Mouse (Mus musculus) ovary, adult 18-20 months (tissue): ENCODE measurements around the gene Trpv6.

Source experiments
- DNase-seq: peaks from one replicate; pipeline ENCODE4 v3.0.0; 2022; ENCODE audit warnings: low spot score, mixed read lengths

Trpv6 gene

DNA sequence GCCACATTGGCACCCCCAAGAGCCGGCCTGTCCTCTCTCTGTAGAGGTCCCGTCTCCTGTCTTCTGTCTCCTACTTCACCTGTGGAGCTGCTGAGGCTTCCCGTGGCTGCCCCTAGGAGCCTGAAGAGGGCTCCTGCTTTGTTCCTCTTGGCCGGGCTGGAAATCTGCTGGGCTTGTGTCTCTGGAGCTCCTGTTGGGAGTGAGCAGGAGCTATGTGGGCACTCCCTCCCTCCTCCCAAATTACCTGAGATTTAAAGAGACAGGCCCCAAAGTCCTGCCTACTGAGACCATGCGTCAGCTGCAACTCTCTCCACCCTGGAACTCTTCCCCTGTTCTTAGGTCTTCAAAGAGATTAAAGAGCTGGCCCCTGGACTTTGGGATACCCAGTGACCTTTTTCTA is at the start of gene Trpv6:
Gene Trpv6, minus strand, starts transcription at position 228 of the 400 bp plus-strand sequence.
- no peak for DNase-seq

DNA sequence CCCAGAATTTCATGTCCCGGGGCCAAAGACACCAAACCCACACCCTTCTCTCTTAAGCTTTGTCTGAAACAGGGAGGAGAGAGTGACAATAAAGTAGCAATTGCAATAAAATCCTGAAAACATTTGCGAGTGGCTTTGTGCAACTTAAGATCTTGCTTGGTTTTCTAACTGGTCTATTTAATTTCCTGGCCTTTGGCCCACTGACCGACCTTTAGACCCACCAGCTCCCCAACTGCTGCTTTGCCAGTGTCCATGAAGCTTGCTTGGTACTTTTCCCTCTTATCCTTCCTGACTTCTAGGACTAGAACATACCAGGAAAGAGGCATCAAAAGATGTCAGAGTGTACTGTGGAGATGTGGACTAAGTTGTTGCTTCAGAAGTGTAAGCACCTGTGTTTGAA is 49.4 kb upstream of the Trpv6 start:
- DNase-seq: no peak

DNA sequence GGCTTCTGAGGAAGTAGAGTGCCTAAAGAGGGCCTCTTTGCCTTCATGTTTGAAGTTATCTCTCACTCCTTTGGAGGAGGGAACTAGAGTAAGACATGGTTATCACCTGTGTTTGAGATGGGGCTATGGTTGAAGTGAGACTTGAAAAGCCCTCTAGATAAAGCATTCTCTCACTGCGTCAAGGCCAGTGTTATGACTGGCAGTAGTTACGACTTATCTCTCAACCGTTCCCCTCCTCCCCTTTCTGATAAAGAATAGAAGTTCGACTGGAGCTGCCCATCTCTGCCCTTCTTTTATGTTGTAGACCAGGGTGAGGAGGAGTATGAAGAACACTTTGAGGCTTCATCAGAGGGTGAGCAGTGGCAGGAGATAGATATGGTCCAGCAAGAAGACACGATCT is 48.7 kb upstream of the Trpv6 start:
- DNase-seq: no peak

DNA sequence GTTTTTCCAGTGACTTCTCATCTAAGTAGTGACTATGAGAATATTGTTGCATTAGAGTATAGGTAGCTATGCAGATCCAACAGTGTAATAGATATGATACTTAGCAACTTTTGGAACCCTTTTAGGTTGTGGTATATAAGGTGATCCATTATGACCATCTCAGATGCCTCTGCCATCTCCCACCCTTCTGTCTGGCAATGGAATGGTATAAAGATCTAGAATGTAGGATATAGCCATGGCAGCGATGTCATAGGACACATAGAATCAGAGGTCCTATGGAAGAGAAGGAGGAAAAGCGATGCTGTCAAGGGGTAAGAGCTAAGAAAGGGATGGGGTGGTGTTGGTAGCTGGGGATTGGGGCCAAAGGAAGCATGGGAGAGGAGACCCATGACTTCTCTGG is 47.9 kb upstream of the Trpv6 start, which contains the start of gene Llcfc1:
Gene Llcfc1, plus strand, starts transcription at position 301 of the 400 bp plus-strand sequence.
- no peak for DNase-seq

DNA sequence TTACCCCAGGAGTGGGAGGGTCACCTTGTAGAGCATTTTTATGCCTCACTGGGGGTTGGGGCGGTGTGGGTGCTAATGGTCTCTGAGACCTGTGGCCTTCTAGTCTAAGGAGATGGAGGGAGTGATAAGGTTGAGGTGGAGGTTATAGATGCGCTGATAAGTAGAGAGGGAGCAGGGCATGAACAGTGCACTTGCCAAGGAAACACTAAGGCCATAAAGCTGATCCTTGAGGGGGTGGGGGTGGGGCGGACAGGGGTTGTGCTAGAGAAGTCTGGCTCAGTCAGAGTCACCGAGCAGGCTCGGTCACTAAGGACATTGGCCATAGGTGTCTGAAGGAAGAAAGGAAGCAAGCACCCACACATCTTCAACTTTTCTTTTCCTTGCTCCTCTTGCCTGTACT is 45.5 kb upstream of the Trpv6 start:
- no peak for DNase-seq

DNA sequence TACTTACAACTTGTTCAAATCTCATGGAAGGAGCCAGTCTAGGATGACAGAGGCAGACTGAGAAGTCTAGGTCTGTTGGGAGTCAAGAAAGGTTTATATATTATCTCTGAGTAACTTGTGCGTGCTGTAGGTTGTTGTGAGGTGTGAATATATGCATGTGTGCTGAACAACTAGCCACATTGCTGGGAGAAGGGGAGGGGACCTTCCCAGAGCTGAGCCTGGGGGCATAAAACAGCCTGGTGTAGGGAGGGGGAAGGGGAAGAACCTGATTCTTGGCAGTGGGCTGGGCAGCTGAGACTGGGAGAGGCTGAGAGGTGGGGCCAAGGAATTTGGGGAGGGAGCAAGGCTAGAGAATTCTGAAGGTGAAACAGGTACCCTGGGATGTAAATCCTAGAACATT is 44.5 kb upstream of the Trpv6 start, which contains the start of gene Trpv5:
Gene Trpv5, minus strand, starts transcription at position 101 of the 400 bp plus-strand sequence.
- DNase-seq: no peak

DNA sequence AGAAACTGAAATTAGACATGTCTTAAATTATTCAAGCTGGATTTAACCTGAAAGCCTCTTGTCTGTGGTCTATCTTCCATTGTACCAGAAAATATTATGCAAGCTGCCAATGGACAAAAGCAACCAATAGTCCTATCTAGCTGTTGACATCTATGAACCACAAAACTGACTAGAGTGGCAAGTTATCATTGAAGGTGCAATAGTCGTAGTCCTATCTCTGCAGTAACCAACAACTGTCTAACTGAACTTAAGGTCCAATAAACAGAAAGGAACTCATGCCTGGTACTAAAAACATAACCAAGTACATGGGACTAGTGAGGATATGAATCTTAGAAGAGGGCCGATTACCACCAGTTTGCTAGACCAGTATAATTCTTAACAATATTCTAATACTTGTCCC is 40.3 kb upstream of the Trpv6 start:
- DNase-seq: no peak

DNA sequence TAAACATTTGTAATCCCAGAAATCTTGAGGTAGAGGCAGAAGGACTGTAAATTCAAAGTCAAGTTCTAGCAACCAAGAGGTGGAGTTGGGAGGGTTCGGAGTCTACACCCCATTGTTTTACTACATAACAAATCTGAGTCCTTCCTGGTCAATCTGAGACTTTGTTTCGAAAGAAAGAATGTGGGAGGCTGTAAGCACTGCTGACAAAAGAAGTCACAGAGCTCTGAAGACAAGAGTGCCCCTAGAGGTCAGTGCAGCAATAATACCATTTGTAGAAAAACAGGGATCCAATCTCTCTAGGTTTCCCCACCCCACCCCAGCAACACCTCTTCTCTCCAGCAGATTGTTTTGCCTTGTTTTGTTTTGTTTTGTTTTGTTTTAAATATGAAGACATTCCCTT is 26.1 kb upstream of the Trpv6 start:
- DNase-seq: no peak

DNA sequence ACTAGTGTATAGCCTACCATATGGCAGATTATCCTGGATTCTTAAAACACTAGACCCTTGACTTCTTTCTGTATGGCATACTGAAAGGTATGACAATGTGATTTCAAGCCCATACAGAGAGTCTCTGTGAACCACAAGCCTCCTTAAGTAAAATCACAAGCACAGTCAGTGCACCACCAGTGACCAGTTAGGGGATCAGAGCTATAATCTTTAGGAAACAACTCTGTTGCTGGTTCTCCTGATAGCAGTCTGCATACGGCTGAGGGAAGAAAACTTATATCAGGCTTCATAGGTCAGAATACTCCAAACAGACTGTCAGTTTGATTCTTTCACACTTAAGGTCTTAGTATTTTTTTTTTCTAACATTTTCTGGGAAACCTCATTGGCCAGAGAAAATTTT is 22.3 kb upstream of the Trpv6 start:
- no peak for DNase-seq

DNA sequence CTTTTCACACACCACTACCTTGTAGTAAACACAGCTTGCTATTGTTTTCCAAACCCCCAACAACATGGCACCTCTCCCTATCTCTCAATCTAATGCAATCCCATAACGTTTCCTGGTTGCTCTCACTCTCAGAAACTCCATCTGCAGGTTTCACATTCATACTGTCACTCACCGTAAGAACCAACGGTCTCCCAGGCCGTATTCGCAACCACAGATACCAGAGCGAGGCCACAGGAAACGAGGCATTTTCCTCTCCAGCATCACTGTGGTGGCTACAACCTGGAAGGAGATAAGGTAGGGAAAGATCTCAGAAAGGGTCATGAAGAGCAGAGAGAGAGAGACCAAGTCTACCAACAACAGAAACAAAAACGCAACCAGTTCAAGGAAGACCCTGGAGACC is 18.4 kb upstream of the Trpv6 start:
- no peak for DNase-seq

DNA sequence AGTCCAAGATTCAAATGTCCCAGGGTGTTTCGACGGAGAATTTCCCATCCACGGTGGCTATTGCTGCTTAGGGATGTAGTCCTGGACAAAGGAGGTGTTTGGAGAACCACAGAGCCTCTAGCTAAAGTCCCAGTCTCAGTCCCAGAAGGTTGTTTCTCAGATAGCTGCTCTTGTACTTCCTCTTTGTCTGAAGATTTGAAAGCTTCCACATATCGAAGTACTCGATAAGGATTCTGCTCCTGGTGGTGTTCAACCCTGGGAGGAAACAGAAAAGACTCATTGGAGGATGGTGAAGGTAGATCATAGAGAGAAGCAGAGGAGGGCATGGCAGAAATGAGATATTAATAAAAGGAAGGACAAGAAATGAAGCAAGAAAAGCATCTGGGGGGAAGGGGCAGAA is 17.0 kb upstream of the Trpv6 start:
- DNase-seq: no peak

DNA sequence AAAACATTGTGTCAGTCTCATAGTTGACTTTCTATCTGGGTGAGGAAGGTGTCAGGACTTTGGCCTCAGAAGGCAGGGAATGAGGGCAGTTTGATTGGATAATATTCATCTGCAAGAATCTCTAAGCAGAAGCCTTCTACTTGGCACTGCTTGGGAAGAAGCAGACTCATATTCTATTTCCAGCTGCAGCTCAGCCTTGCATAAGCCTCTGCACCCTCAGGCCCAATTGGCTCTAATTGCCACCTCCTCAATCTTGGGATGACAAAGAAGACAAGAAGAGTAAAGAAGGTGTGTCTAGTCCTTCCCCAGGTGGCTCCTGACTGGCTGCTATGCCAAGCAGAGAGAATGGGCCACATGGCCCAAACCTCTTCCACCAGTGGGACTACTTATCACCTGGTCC is 10.5 kb upstream of the Trpv6 start:
- DNase-seq: no peak

DNA sequence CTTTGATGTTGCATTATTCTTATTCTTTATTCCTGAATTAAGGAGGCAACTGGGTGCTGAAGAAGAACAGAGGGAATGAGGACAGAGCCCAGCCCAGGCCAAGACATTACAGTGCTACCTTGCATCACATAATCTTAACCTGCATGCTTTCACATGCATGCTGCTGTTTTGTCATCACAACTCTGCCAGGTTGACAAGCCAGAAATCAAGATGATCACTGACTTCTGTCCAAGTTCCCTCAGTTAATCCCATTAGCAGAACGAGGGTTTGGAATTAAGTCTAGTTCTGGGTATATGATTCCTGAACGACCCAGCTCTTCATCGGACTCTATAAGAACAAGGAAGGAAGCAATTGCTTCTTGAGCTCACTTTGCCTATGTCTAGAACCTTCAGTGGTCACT is 10.0 kb upstream of the Trpv6 start:
- no peak for DNase-seq

DNA sequence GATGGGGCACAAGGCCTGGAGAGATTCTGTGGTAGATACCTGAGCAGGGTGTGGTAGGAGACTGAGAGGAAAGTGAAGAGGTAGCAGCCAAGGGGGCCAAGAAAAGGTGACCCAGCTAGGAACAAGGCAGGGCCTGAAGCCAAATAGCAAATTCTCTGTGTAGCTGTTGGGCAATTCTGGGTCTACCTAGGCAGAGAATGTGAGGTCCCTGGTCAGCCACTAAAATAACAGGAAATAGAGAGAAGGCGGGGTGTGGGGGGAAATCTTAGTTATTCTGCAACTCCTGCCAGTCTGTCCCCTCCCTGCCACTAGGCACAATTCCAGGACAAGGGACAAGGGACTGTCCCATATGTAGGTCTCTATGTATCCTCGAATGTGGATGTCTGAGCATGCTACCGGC is 7.0 kb upstream of the Trpv6 start:
- DNase-seq: no peak

DNA sequence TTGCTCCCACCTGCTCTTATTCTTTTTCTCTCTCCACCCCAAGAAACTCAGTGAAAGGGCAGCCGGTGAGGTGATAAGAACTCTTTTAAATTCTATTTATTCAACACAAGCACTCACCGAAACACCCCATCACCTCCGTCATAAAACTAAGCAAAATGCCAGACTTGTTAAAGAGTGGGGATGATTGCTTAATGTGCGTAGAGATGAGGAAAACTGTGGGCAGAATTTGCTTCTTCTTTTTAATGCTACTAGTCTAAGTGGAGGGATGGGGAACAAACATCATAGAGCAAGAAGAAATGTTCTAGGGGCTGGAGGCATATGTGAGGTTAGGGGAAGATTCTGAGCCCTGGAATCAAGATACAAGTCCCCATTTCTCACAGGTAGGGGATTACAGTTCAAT is 6.6 kb upstream of the Trpv6 start:
- no peak for DNase-seq

DNA sequence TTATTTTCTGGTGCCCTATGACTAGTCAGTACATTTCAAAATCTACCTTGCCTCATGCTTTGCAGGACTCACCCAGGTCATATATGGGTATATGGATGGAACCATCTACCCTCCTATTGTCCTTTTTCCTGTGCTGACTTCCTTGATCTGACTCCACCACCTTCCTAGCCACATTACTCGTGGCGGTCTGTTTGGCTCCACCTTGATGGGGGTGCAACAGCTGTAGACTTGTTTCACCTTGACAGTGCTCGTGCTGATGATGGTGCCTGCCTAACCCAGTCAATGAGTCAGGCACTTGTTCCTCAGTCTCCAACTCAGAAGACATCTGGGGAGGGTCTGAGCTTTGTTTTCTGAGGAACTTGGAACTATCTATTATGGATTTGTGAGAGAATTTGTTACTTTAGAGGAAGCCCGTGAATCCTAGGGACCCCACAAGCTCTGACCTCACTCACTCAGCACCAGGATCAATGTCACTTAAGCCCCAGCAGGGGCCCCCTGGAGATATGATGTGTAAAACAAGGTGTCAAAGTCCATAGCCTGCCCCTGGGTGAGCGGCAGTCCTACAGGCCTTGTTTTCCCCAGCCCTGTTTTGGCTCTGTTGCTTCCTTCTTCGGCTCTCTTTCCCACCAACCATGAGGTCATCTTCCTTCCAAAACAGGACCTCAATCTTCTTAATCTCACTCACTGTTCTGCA is 5.1 kb upstream of the Trpv6 start:
- DNase-seq: no peak

DNA sequence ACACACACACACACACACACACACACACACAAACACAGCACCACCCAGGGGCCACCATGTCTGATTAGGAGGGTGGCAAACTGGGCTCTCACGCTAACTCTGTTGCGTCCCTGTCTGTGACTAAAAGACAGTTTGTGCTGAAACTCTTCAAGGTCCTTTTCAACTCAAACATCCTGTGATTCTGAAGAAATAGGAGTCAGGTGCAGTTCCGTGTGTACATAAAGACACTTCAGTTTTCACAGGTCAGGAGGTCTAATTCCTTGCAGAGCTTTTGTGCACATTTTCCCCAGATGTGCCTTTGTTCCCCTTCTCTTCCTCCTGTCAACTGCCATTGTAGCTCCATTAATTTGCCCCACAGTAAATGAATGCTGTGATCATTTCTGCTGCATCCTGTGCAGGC is 4.2 kb upstream of the Trpv6 start:
- DNase-seq: no peak

DNA sequence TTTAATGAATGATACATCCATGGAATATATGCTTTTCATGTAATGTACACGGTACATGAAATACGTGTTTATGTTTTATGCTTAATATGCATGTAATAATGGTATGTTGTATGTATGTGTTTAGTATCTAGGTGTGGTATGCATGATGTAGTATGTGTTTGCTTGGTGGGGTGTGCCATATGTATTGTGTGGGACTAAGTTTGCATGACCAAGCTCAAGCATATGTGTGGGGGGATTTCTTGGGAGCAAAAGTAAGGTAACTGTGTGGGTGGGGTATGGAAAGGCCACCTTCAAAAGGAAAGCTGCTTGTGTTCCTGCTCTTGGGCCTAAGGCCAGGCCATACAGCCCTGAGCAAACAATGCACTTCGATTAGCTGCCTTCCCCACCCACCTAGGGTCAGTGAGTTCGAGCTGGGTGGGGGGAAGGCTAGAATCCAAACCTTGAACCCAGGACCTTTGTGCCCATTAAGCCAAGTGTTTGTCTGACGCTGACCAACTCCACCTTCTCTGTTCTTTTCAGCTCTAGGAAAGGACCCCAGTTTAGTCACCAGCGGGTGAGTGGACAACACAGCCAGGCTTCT is 1.8 kb upstream of the Trpv6 start:
- no peak for DNase-seq

DNA sequence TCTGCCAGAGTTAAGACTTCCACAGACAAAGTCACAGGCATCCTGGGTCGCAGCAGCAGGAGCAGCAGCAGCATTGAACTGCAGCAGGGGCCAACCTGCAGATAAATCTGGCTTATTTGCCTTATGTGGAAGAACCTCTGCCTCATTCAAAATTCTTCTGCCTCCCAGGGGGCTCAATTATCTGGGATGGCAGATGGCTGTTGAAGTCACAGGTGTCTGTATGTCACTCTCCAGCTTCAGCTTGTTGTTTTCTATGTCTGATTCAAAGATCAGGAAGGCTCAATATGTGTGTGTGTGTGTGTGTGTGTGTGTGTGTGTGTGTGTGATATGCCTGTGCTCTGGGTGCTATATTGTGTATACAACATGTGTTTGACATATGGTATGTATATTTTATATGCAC is 1.2 kb upstream of the Trpv6 start:
- DNase-seq: no peak

DNA sequence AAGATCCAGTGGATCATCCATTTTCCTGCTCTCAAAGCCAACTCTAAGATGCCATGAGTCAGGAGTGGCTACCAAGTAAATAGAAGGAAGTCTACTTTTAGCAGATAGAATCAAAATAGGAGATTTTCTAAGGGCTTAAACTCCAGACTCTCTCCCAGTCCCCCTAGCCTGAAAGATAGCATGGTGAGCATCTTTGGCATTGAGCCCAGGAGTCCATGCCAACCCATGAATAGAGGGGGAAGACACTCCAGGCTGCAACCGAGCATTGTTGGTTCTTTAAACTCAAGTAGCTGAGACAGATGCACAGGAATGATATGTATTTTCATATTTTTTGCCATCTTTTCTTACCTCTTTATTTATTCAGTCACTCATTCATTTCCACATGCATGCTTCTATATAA is 994 bp downstream of the Trpv6 start:
- DNase-seq: no peak

DNA sequence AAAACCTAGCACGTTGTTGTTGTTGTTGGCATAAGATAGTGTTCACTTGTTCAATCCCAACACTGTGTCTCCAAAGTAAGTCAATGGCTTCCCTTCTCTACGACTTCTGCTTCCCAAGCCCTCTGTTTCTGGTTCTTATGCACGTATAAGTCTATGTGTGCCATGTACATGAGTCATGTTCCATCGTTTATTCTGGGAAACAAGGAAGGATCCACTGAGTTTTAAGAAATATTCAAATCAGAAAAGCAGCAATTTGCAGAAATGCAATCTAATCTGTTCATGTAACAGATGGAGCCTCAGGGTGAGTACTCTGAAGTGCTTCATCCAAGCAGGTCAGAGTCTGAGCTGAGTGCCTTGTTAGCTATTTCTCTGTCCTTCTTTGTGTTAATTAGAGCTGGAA is 4.7 kb downstream of the Trpv6 start:
- no peak for DNase-seq

DNA sequence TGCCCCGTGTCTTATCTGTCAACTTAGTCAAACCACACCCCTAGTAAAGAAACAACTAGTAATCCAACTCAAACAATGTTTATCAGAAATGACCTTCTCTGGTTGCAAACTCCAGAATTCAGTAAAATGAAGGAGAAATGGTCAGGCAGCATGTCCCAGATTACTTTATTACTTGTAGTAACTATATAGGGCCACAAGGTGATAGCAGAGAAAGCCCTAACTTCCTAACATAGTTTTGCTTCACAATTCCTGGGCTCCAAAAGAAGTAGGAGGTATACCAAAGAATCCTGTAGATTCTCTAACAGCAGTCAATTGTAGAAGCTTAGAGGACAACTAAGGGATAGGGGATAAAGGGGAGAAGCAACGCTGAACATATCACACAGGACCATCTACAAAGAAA is 5.4 kb downstream of the Trpv6 start:
- DNase-seq: no peak

DNA sequence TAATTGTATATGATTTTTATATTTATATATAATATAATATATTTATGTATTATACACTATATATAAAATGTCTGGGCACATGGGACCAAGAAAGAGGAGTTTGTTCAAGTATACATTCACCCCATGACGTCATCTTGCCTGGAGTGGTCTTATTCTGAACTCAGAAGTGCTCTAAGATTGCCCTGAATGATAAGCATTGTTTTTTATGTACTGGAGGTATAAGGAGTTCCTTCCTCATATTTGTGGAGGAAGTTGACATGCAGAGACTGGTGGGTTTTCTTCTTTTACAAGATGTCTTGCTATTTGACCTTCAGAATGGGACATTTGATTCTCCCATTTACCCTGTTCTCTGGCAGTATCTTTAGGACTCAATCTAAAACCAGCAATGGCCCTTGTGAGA is 8.0 kb downstream of the Trpv6 start:
- no peak for DNase-seq

DNA sequence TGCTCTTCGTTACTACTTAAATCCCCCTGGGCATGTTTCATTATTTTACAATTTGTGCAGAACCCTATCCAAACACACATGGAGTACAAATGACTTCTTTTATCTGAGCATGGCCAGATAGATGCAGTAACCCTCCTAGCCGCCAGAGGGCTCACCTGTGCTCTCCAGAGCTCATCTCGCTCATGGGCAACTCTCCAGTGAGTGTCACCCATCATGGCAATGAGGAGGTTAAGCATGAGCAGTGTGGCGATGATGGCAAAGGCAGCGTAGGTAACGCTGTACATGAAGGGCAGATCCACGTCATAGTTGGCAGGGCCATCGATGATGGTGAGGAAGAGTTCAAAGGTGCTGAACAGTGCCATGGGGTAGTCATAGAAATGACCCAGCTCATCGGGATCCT is 13.5 kb downstream of the Trpv6 start:
- no peak for DNase-seq
